9 mouse cellular contexts compared by ENCODE assay signal in genomic region chr14:16605480-16605879, GRCm38 (mm10).
DNase-seq lines count a peak whose midpoint lies in the region; ATAC-seq and TF ChIP-seq lines count a peak whose summit lies in the region.
"Had no signal": no experiment of that assay in that cellular context is flagged by ENCODE, and none has a peak within 500 bp of the region (broad histone marks: within the 10 kb centered on the region; RNA-seq: fewer than 3 reads in every experiment).

No protein-coding gene starts in this region.

- ATAC-seq in hematopoietic stem cell, adult 5-6 weeks (replicated peaks in 1 of 2; ENCODE audit: insufficient read depth in 1 of 2, low FRiP score in 2 of 2, low TSS enrichment in 1 of 2, low read depth in 1 of 2, poor library complexity in 2 of 2, severe bottlenecking in 2 of 2): peak; percentile 81 to 84

- TF ChIP-seq CTCF in left cerebral cortex, adult 2 months (IDR thresholded peaks at IDR 0.05): peak; percentile 35
- peak; percentile 59; the same call in 1 of the 2 replicates for TF ChIP-seq CTCF in cerebellum, adult 2 months (IDR thresholded peaks at IDR 0.05; ENCODE audit: borderline replicate concordance, insufficient read depth, low read depth, low read length)

- no peak for TF ChIP-seq POLR2A in cerebellum, adult 2 months (IDR thresholded peaks at IDR 0.05; ENCODE audit: borderline replicate concordance, insufficient read depth, low read length)

- DNase-seq in left cerebral cortex, adult 2 months (ENCODE audit: extremely low spot score in 1 of 2, low spot score in 2 of 2): no peak
- DNase-seq in left cerebral cortex, adult 11 months (ENCODE audit: low spot score): no peak
- peak; percentile 13 for DNase-seq in adipocyte (ENCODE audit: low spot score)
- peak; percentile 59 to 87 for DNase-seq in cerebellum, adult 2 months
- DNase-seq in gastrocnemius, postnatal 14 days: no peak
- DNase-seq in kidney, postnatal 14 days: no peak
- DNase-seq: kidney, postnatal 10 days had no signal

- no peak overlapping the region for H3K27ac ChIP-seq in left cerebral cortex, adult 2 months
- H3K27ac ChIP-seq in cerebellum, adult 2 months (ENCODE audit: insufficient read depth, low read length): no peak overlapping the region
- H3K27ac ChIP-seq: heart, embryonic 15.5 days had no signal

- intact Hi-C loops in left cerebral cortex, adult 2 months (cut with DNase I): no loop called here
- intact Hi-C loops in gastrocnemius, postnatal 14 days (cut with DNase I; ENCODE audit: low total_unique reads): no loop called here

- H3K27me3 ChIP-seq in cerebellum, adult 2 months (ENCODE audit: control insufficient read depth, insufficient read depth, low read length): no peaks in the 10 kb centered on the region
- H3K27me3 ChIP-seq: heart, embryonic 15.5 days had no signal

- H3K4me3 ChIP-seq in left cerebral cortex, adult 2 months: no peak overlapping the region
- H3K4me3 ChIP-seq in cerebellum, adult 2 months (replicated peaks; ENCODE audit: insufficient read depth, low read depth, low read length): no peak overlapping the region
- H3K4me3 ChIP-seq: heart, embryonic 15.5 days had no signal

- H3K4me1 ChIP-seq in cerebellum, adult 2 months (ENCODE audit: control insufficient read depth, insufficient read depth, low read length): no peaks in the 10 kb centered on the region

Comparison
In these comparisons a context has a peak if more than half of its experiments do, and no peak if none do; other contexts are left out.
1. DNase-seq: peak in adipocyte (single experiment) and cerebellum, adult 2 months (2 of 2); none in left cerebral cortex, adult 2 months (0 of 2), left cerebral cortex, adult 11 months (single experiment), gastrocnemius, postnatal 14 days (single experiment) and kidney, postnatal 14 days (single experiment).